Mouse (Mus musculus): ENCODE data around the gene Cdkal1. TPM values are rescaled to one million over a fixed set of nuclear protein-coding genes. Genes with fewer than 3 reads are reported as not detected.

The Cdkal1 gene
- polyA plus RNA-seq, 1 experiment = 3.3 TPM

GRCm38 (mm10) chr13:29572477-29572876 is 283.0 kb downstream of the Cdkal1 start:
- WGBS = 91% methylated on average over 2 of the region's 2 CpGs

GRCm38 (mm10) chr13:29565710-29566109 is 289.8 kb downstream of the Cdkal1 start:
- TF ChIP-seq POLR2A (IDR thresholded peaks at IDR 0.05; ENCODE audit: control insufficient read depth, extremely low read depth, insufficient read depth, low read length, poor library complexity) (no peak), CTCF (IDR thresholded peaks at IDR 0.05; ENCODE audit: borderline replicate concordance, control insufficient read depth, extremely low read depth, insufficient read depth, low read length, poor library complexity) (no peak)
- Histone ChIP-seq H3K4me1 (replicated peaks; ENCODE audit: control insufficient read depth, insufficient read depth, low read length) (no peaks in the 10 kb centered on the region), H3K4me3 (ENCODE audit: control insufficient read depth, insufficient read depth, low read length) (no peak overlapping the region), H3K27me3 (ENCODE audit: control insufficient read depth, insufficient read depth, low read length) (no peaks in the 10 kb centered on the region), H3K27ac (ENCODE audit: control insufficient read depth, insufficient read depth, low read length) (no peak overlapping the region), H3K36me3 (ENCODE audit: control insufficient read depth, insufficient read depth, low read length) (no peaks in the 10 kb centered on the region)
- DNase-seq = no peak
- WGBS = 93% methylated on average over 5 of the region's 5 CpGs

More at GRCm38 (mm10) chr13:29572477-29572876, 283.0 kb downstream of the Cdkal1 start:
- TF ChIP-seq CTCF (IDR thresholded peaks at IDR 0.05; ENCODE audit: borderline replicate concordance, control insufficient read depth, extremely low read depth, insufficient read depth, low read length, poor library complexity) (no peak), POLR2A (IDR thresholded peaks at IDR 0.05; ENCODE audit: control insufficient read depth, extremely low read depth, insufficient read depth, low read length, poor library complexity) (no peak)
- Histone ChIP-seq H3K27me3 (ENCODE audit: control insufficient read depth, insufficient read depth, low read length) (no peaks in the 10 kb centered on the region), H3K4me1 (replicated peaks; ENCODE audit: control insufficient read depth, insufficient read depth, low read length) (no peaks in the 10 kb centered on the region), H3K27ac (ENCODE audit: control insufficient read depth, insufficient read depth, low read length) (no peak overlapping the region), H3K36me3 (ENCODE audit: control insufficient read depth, insufficient read depth, low read length) (no peaks in the 10 kb centered on the region), H3K4me3 (ENCODE audit: control insufficient read depth, insufficient read depth, low read length) (no peak overlapping the region)
- no peak for DNase-seq

GRCm38 (mm10) chr13:29559188-29559587 is 296.3 kb downstream of the Cdkal1 start:
- TF ChIP-seq CTCF (IDR thresholded peaks at IDR 0.05; ENCODE audit: borderline replicate concordance, control insufficient read depth, extremely low read depth, insufficient read depth, low read length, poor library complexity) (no peak), POLR2A (IDR thresholded peaks at IDR 0.05; ENCODE audit: control insufficient read depth, extremely low read depth, insufficient read depth, low read length, poor library complexity) (no peak)
- no peak for DNase-seq
- H3K27me3 ChIP-seq (ENCODE audit: control insufficient read depth, insufficient read depth, low read length) = no peaks in the 10 kb centered on the region
- H3K4me3 ChIP-seq (ENCODE audit: control insufficient read depth, insufficient read depth, low read length) = no peak overlapping the region
- no peaks in the 10 kb centered on the region; the same call in 1 of the 2 replicates for H3K4me1 ChIP-seq (replicated peaks; ENCODE audit: control insufficient read depth, insufficient read depth, low read length)
- H3K27ac ChIP-seq (ENCODE audit: control insufficient read depth, insufficient read depth, low read length) = no peak overlapping the region
- WGBS = 90% methylated on average over 3 of the region's 3 CpGs
- no peaks in the 10 kb centered on the region for H3K36me3 ChIP-seq (ENCODE audit: control insufficient read depth, insufficient read depth, low read length)

GRCm38 (mm10) chr13:29555160-29555785 is 300.2 kb downstream of the Cdkal1 start:
- no peak overlapping the region for H3K27ac ChIP-seq (ENCODE audit: control insufficient read depth, insufficient read depth, low read length)
- H3K4me1 ChIP-seq (replicated peaks; ENCODE audit: control insufficient read depth, insufficient read depth, low read length) = no peaks in the 10 kb centered on the region; the same call in 1 of the 2 replicates
- no peak for DNase-seq
- no peaks in the 10 kb centered on the region for H3K27me3 ChIP-seq (ENCODE audit: control insufficient read depth, insufficient read depth, low read length)
- no peaks in the 10 kb centered on the region for H3K36me3 ChIP-seq (ENCODE audit: control insufficient read depth, insufficient read depth, low read length)
- 95% methylated on average over 9 of the region's 9 CpGs for WGBS
- H3K4me3 ChIP-seq (ENCODE audit: control insufficient read depth, insufficient read depth, low read length) = no peak overlapping the region
- TF ChIP-seq POLR2A (IDR thresholded peaks at IDR 0.05; ENCODE audit: control insufficient read depth, extremely low read depth, insufficient read depth, low read length, poor library complexity) (no peak), CTCF (IDR thresholded peaks at IDR 0.05; ENCODE audit: borderline replicate concordance, control insufficient read depth, extremely low read depth, insufficient read depth, low read length, poor library complexity) (no peak)

GRCm38 (mm10) chr13:29553792-29554191 is 301.7 kb downstream of the Cdkal1 start:
- DNase-seq = no peak
- Histone ChIP-seq H3K4me1 (replicated peaks; ENCODE audit: control insufficient read depth, insufficient read depth, low read length) (no peaks in the 10 kb centered on the region; the same call in 1 of the 2 replicates), H3K27me3 (ENCODE audit: control insufficient read depth, insufficient read depth, low read length) (no peaks in the 10 kb centered on the region), H3K4me3 (ENCODE audit: control insufficient read depth, insufficient read depth, low read length) (no peak overlapping the region), H3K36me3 (ENCODE audit: control insufficient read depth, insufficient read depth, low read length) (no peaks in the 10 kb centered on the region), H3K27ac (ENCODE audit: control insufficient read depth, insufficient read depth, low read length) (no peak overlapping the region)
- TF ChIP-seq POLR2A (IDR thresholded peaks at IDR 0.05; ENCODE audit: control insufficient read depth, extremely low read depth, insufficient read depth, low read length, poor library complexity) (no peak), CTCF (IDR thresholded peaks at IDR 0.05; ENCODE audit: borderline replicate concordance, control insufficient read depth, extremely low read depth, insufficient read depth, low read length, poor library complexity) (no peak)

- TF ChIP-seq POLR2A (IDR thresholded peaks at IDR 0.05; ENCODE audit: control insufficient read depth, extremely low read depth, insufficient read depth, low read length, poor library complexity) (no peak), CTCF (IDR thresholded peaks at IDR 0.05; ENCODE audit: borderline replicate concordance, control insufficient read depth, extremely low read depth, insufficient read depth, low read length, poor library complexity) (no peak)
- no peak for DNase-seq
These were observed 303.1 kb downstream of the Cdkal1 start for GRCm38 (mm10) chr13:29552322-29552870.

More at GRCm38 (mm10) chr13:29552322-29552870, 303.1 kb downstream of the Cdkal1 start:
- Histone ChIP-seq H3K27me3 (ENCODE audit: control insufficient read depth, insufficient read depth, low read length) (no peaks in the 10 kb centered on the region), H3K4me1 (replicated peaks; ENCODE audit: control insufficient read depth, insufficient read depth, low read length) (no peaks in the 10 kb centered on the region; the same call in 1 of the 2 replicates), H3K4me3 (ENCODE audit: control insufficient read depth, insufficient read depth, low read length) (no peak overlapping the region), H3K27ac (ENCODE audit: control insufficient read depth, insufficient read depth, low read length) (no peak overlapping the region), H3K36me3 (ENCODE audit: control insufficient read depth, insufficient read depth, low read length) (no peaks in the 10 kb centered on the region)
- 97% methylated on average over 5 of the region's 5 CpGs for WGBS

Measured in thymus, adult 2 months (tissue).